Mouse (Mus musculus): ENCODE measurements at regions not wholly inside any gene's neighbourhood (a gene's known extent, or its start where the extent isn't known, plus 50 kb on each side); places are given as distances from the start of the nearest gene placed in this dataset.

- H3K4me3 ChIP-seq (replicated peaks in 1 of 3; ENCODE audit: low read depth in 2 of 3, low read length in 2 of 3, poor library complexity in 1 of 3), result no peak overlapping the region
- H3K36me3 ChIP-seq (replicated peaks in 1 of 2; ENCODE audit: control insufficient read depth in 1 of 2, insufficient read depth in 1 of 2, low read length in 1 of 2), result no peaks in the 10 kb centered on the region
- dilution Hi-C loops (cut with MboI; ENCODE audit: extremely low pct_ligation_motif_present, extremely low pct_unique_long_range_greater_than_20kb, low sequenced_read_pairs), result no loop called here
- peaks cover 0 to 12% of the 10 kb centered on the region in 2 experiments; a peak in 1 of 4 replicates for H3K4me1 ChIP-seq (ENCODE audit: control insufficient read depth in 1 of 2, insufficient read depth in 2 of 2)
- no peaks in the 10 kb centered on the region for H3K9me3 ChIP-seq (replicated peaks; ENCODE audit: low read length)
- H3K9ac ChIP-seq (ENCODE audit: insufficient read depth, low read depth), result no peak overlapping the region
- no peaks in the 10 kb centered on the region for H3K79me2 ChIP-seq (replicated peaks; ENCODE audit: control insufficient read depth, extremely low read depth, insufficient read depth, poor library complexity, severe bottlenecking)
- in situ Hi-C loops (cut with MboI; ENCODE audit: low pct_ligation_motif_present, low pct_unique_long_range_greater_than_20kb, low sequenced_read_pairs), result no loop called here
- DNase-seq (ENCODE audit: extremely low read depth), result no peak
- H3K27ac ChIP-seq (ENCODE audit: insufficient read depth, low read depth), result no peak overlapping the region
- no peak overlapping the region for H3K4me2 ChIP-seq (ENCODE audit: insufficient read depth, low read depth, poor library complexity, severe bottlenecking)
- TF ChIP-seq MEF2A (IDR thresholded peaks at IDR 0.05; ENCODE audit: borderline replicate concordance, low read depth, low read length), result no peak
- TF ChIP-seq JUN (IDR thresholded peaks at IDR 0.05; ENCODE audit: insufficient read depth, low read depth, low read length), result no peak
- TF ChIP-seq ZNF384 (IDR thresholded peaks at IDR 0.05; ENCODE audit: low read depth, low read length), result no peak
- no peak for TF ChIP-seq NELFE (IDR thresholded peaks at IDR 0.05; ENCODE audit: low read depth, low read length)
- TF ChIP-seq SMC3 (IDR thresholded peaks at IDR 0.05; ENCODE audit: low read depth, low read length), result no peak
- no peak for TF ChIP-seq PAX5 (IDR thresholded peaks at IDR 0.05; ENCODE audit: low read length)
- TF ChIP-seq HCFC1 (IDR thresholded peaks at IDR 0.05; ENCODE audit: low read depth, low read length), result no peak
- TF ChIP-seq BHLHE40 (IDR thresholded peaks at IDR 0.05; ENCODE audit: low read depth, low read length), result no peak
- no peak for TF ChIP-seq GABPA (IDR thresholded peaks at IDR 0.05; ENCODE audit: insufficient replicate concordance, low read depth, low read length)
- no peak for TF ChIP-seq RCOR1 (conservative IDR thresholded peaks at IDR 0.05; ENCODE audit: low read depth, low read length)
- TF ChIP-seq CHD1 (IDR thresholded peaks at IDR 0.05; ENCODE audit: low read depth, low read length), result no peak
- H3K27me3 ChIP-seq (replicated peaks), result no peaks in the 10 kb centered on the region
Observed at GRCm38 (mm10) chr3:18640286-18640685, 692.1 kb downstream of the Cypt12 start.

- H3K79me2 ChIP-seq (replicated peaks; ENCODE audit: control insufficient read depth, extremely low read depth, insufficient read depth, poor library complexity, severe bottlenecking), result no peaks in the 10 kb centered on the region
- no peaks in the 10 kb centered on the region for H3K36me3 ChIP-seq (replicated peaks in 1 of 2; ENCODE audit: control insufficient read depth in 1 of 2, insufficient read depth in 1 of 2, low read length in 1 of 2)
- H3K27ac ChIP-seq (ENCODE audit: insufficient read depth, low read depth), result no peak overlapping the region
- H3K9ac ChIP-seq (ENCODE audit: insufficient read depth, low read depth), result no peak overlapping the region
- H3K4me1 ChIP-seq (ENCODE audit: control insufficient read depth in 1 of 2, insufficient read depth in 2 of 2), result peaks cover 0 to 12% of the 10 kb centered on the region in 2 experiments; a peak in 1 of 4 replicates
- no peaks in the 10 kb centered on the region for H3K9me3 ChIP-seq (replicated peaks; ENCODE audit: low read length)
- H3K4me3 ChIP-seq (replicated peaks in 1 of 3; ENCODE audit: low read depth in 2 of 3, low read length in 2 of 3, poor library complexity in 1 of 3), result no peak overlapping the region
- no peaks in the 10 kb centered on the region for H3K27me3 ChIP-seq (replicated peaks)
- in situ Hi-C loops (cut with MboI; ENCODE audit: low pct_ligation_motif_present, low pct_unique_long_range_greater_than_20kb, low sequenced_read_pairs) (no loop called here), dilution Hi-C loops (cut with MboI; ENCODE audit: extremely low pct_ligation_motif_present, extremely low pct_unique_long_range_greater_than_20kb, low sequenced_read_pairs) (no loop called here)
- DNase-seq (ENCODE audit: extremely low read depth), result no peak
- H3K4me2 ChIP-seq (ENCODE audit: insufficient read depth, low read depth, poor library complexity, severe bottlenecking), result no peak overlapping the region
- TF ChIP-seq MAX (IDR thresholded peaks at IDR 0.05; ENCODE audit: low read length) (no peak), TCF12 (IDR thresholded peaks at IDR 0.05; ENCODE audit: low read depth, low read length) (no peak), ZC3H11A (IDR thresholded peaks at IDR 0.05; ENCODE audit: low read depth, low read length) (no peak), GABPA (IDR thresholded peaks at IDR 0.05; ENCODE audit: insufficient replicate concordance, low read depth, low read length) (no peak), IRF4 (IDR thresholded peaks at IDR 0.05; ENCODE audit: low read depth, low read length) (no peak), CHD1 (IDR thresholded peaks at IDR 0.05; ENCODE audit: low read depth, low read length) (no peak), HCFC1 (IDR thresholded peaks at IDR 0.05; ENCODE audit: low read depth, low read length) (no peak), POLR2A (IDR thresholded peaks at IDR 0.05; ENCODE audit: low read depth, low read length) (no peak)
Observed at GRCm38 (mm10) chr3:18641688-18642087, 693.5 kb downstream of the Cypt12 start.

All from CH12.LX (cell line).